Mouse (Mus musculus) kidney, postnatal 10 days (tissue): Measurements from ENCODE around the gene Cabp7.

Experiments
- DNase-seq: peaks from one replicate; pipeline ENCODE4 v3.0.0; 2021; ENCODE audit warnings: mixed read lengths

Gene Cabp7

GRCm38 (mm10) chr11:4700726-4701125 is 45.9 kb downstream of the Cabp7 start:
- DNase-seq, result no peak

DNA sequence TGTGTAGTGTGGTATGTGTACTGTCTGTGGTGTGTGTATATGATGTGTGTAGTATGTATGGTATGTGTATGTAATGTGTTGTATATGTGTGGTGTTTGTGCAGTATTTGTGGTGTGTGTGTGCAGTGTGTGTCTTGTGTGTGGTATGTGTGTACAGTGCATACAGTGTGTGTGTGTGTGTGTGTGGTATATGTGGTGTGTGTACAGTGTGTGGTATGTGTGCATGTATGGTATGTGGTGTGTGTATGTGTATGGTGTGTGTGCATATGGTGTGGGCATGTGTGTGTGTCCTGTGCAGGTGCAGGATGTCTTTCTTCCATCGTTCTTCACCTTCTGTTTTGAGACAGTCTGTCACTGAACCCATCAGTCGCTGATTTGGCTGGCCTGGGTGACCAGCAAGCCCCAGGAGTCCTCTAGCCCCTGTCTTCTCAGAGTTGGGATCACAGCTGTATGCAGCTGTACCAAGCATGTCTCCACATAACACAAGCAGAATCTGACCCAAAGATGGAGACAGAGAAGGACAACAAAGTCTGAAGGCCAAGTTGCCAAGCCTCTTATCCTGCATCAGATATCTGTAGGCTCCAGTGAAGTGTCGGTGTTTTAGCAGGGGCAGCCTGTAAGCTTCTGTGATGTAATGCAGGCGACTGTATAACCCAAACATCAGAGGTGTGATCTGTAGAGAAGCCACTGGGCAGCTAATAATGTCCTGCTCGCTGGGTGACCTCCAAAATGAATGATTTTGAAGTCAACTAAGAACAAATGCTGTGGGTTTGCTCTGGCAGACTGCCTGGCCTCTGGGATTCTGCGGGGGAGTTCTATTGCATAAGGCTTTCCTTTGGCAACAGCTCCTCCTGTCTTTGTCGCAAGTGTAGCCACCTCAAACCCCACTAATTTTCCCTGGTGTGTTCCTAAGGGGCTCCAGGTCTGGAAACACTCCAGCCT is 49.3 kb downstream of the Cabp7 start:
- peak; percentile 86 for DNase-seq

DNA sequence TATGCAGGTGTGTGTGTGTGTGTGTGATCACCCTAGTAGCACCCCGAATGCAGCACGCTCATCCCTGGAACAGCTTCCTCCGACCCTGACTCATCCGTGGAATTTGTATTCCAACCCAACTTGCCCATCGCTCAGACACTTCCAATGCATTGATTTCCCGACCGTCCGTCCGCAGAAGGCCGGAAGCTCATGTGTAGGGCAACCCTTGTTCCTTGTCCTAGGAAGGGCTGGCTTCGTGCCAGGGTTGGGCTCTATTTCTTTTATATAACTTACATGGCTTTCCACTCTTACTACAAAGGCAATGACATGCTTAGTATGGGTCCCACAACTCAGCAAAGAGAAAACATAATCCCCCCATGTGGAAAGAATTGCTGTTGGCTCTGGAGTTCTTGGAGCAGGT is 54.4 kb downstream of the Cabp7 start:
- DNase-seq, result peak; percentile 31

DNA sequence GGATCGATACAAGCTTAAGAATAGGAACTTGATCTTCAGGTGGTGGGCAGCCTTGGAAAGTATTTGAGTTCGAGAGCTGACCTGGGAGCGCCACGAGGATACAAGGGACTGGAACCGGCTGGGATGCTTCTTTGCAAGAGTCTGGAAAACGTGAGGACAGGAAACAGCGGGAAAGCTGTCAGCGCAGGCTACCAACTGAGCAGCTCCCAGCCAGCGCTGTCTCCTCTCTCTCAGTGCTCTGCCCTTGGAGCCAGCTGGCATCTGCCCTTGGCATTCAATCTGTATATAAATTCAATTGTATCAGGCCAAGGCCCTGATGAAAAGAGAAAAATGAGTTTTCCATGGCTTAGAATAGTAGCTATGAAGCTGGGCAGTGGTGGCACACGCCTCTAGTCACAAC is 55.4 kb downstream of the Cabp7 start:
- DNase-seq, result no peak

- no peak for DNase-seq
These were observed 56.2 kb downstream of the Cabp7 start for GRCm38 (mm10) chr11:4690353-4690752.

GRCm38 (mm10) chr11:4688632-4689380 is 57.8 kb downstream of the Cabp7 start:
- no peak for DNase-seq

DNA sequence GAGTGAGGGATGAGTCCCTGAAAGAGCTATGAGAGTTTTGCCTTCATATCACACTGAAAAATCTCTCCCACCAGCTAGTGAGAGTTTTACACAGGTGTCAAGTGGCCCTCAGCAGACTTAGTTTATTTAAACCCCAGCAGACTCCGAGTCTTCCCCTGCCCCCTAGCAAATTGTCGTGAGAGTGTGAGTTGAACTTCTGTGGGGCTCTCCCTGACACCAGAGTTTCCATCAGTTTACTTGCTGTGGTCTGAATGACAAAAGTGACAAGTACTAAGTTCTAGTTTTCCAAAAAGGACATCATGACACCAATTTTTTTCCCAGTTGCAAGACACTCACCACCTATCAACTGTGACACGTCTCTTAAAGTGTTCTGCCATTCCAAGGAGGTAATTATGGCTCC is 58.7 kb downstream of the Cabp7 start:
- no peak for DNase-seq

GRCm38 (mm10) chr11:4687027-4687426 is 59.6 kb downstream of the Cabp7 start:
- no peak for DNase-seq
